Mouse (Mus musculus) liver, adult 2 months (tissue): ENCODE results near the gene Eno3. TPM values are rescaled to one million over a fixed set of nuclear protein-coding genes. Genes with fewer than 3 reads are reported as not detected.
A peak's percentile ranks its signal among the peaks of the same experiment; 100 is the strongest.

Experiments
- DNase-seq: peaks from one replicate; pipeline ENCODE4 v3.0.0-alpha.2; 2011; ENCODE audit warnings: low read depth, low spot score; ENCODE audit errors: extremely low read depth
- H3K27ac ChIP-seq: fragments of 200-500 bp; replicated peaks from 2 replicates; pipeline ENCODE4 v1.5.1; 2012; ENCODE audit warnings: low read depth, mild to moderate bottlenecking, control low read depth, inconsistent platforms, low read length; ENCODE audit not compliant: insufficient read depth
- H3K27me3 ChIP-seq: fragments of 200-500 bp; 2 replicates; pipeline ENCODE4 v1.6.1; 2012; ENCODE audit warnings: mild to moderate bottlenecking, moderate library complexity, low read length, inconsistent platforms; ENCODE audit not compliant: control insufficient read depth, insufficient read depth
- H3K36me3 ChIP-seq: fragments of 200-500 bp; 2 replicates; pipeline ENCODE4 v1.6.1; 2012; ENCODE audit warnings: low read length, inconsistent platforms; ENCODE audit not compliant: control insufficient read depth, insufficient read depth
- H3K4me1 ChIP-seq: fragments of 200-500 bp; 2 replicates; pipeline ENCODE4 v1.6.1; 2011; ENCODE audit warnings: low read length; ENCODE audit not compliant: control insufficient read depth, insufficient read depth
- H3K4me3 ChIP-seq: fragments of 200-500 bp; 2 replicates; pipeline ENCODE4 v1.5.1; 2011; ENCODE audit warnings: low read depth, mild to moderate bottlenecking, control low read depth, low read length, moderate library complexity; ENCODE audit not compliant: insufficient read depth
- H3K79me2 ChIP-seq: fragments of 200-500 bp; 2 replicates; pipeline ENCODE4 v1.6.1; 2012; ENCODE audit warnings: inconsistent platforms, mild to moderate bottlenecking, low read length, moderate library complexity; ENCODE audit not compliant: control insufficient read depth, insufficient read depth
- H3K9ac ChIP-seq: fragments of 200-500 bp; 2 replicates; pipeline ENCODE4 v1.6.1; 2012; ENCODE audit warnings: low read depth, mild to moderate bottlenecking, control low read depth, inconsistent platforms, low read length
- CTCF ChIP-seq: fragments of 200-500 bp; IDR thresholded peaks from 2 replicates; pipeline ENCODE4 v1.5.1; 2011; ENCODE audit warnings: low read depth, low read length, control low read depth
- POLR2A ChIP-seq: fragments of 200-500 bp; IDR thresholded peaks from 2 replicates; pipeline ENCODE4 v1.6.1; 2011; ENCODE audit warnings: low read length, control low read depth; ENCODE audit not compliant: insufficient read depth; ENCODE audit errors: extremely low read depth
- WGBS: fragments of 180-500 bp; shearing (Covaris S2); methylation state at CpG from one replicate; pipeline ENCODE4 v1.1.7; 2018; 5-methylcytosine and 5-hydroxymethylcytosine counted together
- polyA plus RNA-seq: library from polyadenylated mRNA; depleted of rRNA; stranded (reverse); fragments of >200 nt; gene quantifications from 2 replicates; pipeline ENCODE4 v1.2.3, GENCODE M21; 2012
- total RNA-seq: library from RNA; depleted of rRNA; stranded (reverse); fragments of >200 nt; gene quantifications from 2 replicates; pipeline ENCODE4 v1.2.3, GENCODE M21; 2014

The Eno3 gene
- total and polyA plus RNA-seq, 2 experiments = 3.0 to 4.0 TPM

DNA sequence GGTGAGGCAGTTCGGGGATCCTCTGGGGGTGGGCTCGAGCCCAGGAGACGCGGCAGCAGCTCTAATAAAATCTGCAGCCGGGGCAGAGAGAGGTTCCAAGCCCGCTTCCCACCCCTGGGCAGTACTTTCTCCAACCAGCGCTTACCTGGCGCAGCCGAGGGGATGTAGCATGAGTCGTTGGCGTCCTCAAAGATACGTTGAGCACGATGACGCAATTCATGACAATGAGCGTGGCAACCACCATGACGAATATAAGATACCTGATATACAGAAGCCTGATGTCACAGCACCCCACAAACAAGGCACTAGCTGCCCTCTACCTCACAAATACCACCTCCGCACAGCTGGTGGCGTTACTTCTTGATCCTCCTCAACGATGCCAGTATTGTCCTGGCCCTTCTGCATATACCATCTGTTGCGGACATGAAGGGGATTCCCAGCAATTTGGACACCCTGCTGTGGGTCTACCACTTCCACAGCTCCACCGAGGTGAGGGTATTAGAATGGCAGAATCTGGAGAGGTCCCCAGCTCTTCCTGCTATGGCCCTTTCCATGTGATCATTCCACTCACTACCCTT lies 41.4 kb upstream of the Eno3 start, which contains the start of gene 4930544D05Rik:
4930544D05Rik (plus strand) TSS at position 333 of the 578 bp plus-strand sequence.
- no peaks in the 10 kb centered on the region for H3K27me3 ChIP-seq
- DNase-seq = no peak
- H3K4me3 ChIP-seq = peak within 1 kb of the TSS; percentile 17; the same call in 1 of the 2 replicates
- H3K27ac ChIP-seq = no peak within 1 kb of the TSS
- peaks cover 3% of the 10 kb centered on the region; the same call in 1 of the 2 replicates for H3K4me1 ChIP-seq
- no peak for TF ChIP-seq POLR2A
- no peaks in the 10 kb centered on the region for H3K79me2 ChIP-seq
- H3K36me3 ChIP-seq = peaks cover 3% of the 10 kb centered on the region; the same call in 1 of the 2 replicates
- WGBS = 46% methylated on average over 21 of the region's 21 CpGs
- 0 out of 2 replicates have a peak within 1 kb of the TSS, but pooled peaks have one; percentile 10 for H3K9ac ChIP-seq

DNA sequence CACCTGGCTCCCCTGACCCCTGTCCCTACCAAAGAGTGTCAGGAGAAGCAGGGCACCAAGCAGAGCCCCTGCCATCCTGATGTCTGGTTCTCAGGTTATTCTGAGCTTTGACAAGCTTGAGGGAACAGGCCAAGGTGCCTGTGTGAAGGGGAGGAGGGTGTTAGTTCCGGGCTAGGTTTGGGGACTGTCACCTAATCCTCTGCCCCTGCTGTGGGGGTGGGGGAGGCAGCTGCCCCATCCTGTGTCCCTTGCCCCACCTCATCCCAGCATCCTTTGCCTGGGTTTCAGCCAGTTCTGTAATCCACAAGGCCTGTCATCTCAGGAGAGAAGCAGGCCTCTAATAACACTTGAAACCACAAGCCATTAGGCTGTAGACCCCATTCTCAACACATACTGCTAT lies 37.9 kb upstream of the Eno3 start, which contains the start of gene Chrne:
Chrne (minus strand) TSS at position 116 of the 400 bp plus-strand sequence.
- 77% methylated on average over 1 of the region's 1 CpGs for WGBS
- DNase-seq = no peak
- no peaks in the 10 kb centered on the region for H3K79me2 ChIP-seq

GRCm38 (mm10) chr11:70621972-70622814 lies 34.8 kb upstream of the Eno3 start:
- Histone ChIP-seq H3K79me2 (no peaks in the 10 kb centered on the region), H3K9ac (no peak overlapping the region), H3K4me3 (no peak overlapping the region), H3K4me1 (0 out of 2 replicates have a peak, but pooled peaks cover 5% of the 10 kb centered on the region), H3K27me3 (no peaks in the 10 kb centered on the region), H3K27ac (no peak overlapping the region), H3K36me3 (no peaks in the 10 kb centered on the region)
- 76% methylated on average over 7 of the region's 7 CpGs for WGBS
- TF ChIP-seq POLR2A (no peak), CTCF (no peak)
- DNase-seq = peak; percentile 58

More for the DNA sequence above, 37.9 kb upstream of the Eno3 start, which contains the start of gene Chrne:
- TF ChIP-seq CTCF (no peak), POLR2A (no peak)
- Histone ChIP-seq H3K4me3 (no peak within 1 kb of the TSS), H3K36me3 (no peaks in the 10 kb centered on the region), H3K4me1 (peaks cover 3% of the 10 kb centered on the region; the same call in 1 of the 2 replicates), H3K27ac (no peak within 1 kb of the TSS), H3K27me3 (no peaks in the 10 kb centered on the region), H3K9ac (no peak within 1 kb of the TSS)

- no peak for DNase-seq
- Histone ChIP-seq H3K79me2 (no peaks in the 10 kb centered on the region), H3K9ac (no peak overlapping the region), H3K36me3 (no peaks in the 10 kb centered on the region), H3K27ac (no peak overlapping the region), H3K4me3 (no peak overlapping the region), H3K27me3 (no peaks in the 10 kb centered on the region), H3K4me1 (0 out of 2 replicates have a peak, but pooled peaks cover 5% of the 10 kb centered on the region)
- WGBS = 89% methylated on average over 10 of the region's 10 CpGs
- TF ChIP-seq POLR2A (no peak), CTCF (peak; percentile 35)
Measured at GRCm38 (mm10) chr11:70623053-70623742, 33.8 kb upstream of the Eno3 start.

- Histone ChIP-seq H3K4me3 (no peak overlapping the region), H3K9ac (no peak overlapping the region), H3K4me1 (peaks cover 10% of the 10 kb centered on the region), H3K79me2 (no peaks in the 10 kb centered on the region), H3K27ac (no peak overlapping the region), H3K36me3 (no peaks in the 10 kb centered on the region), H3K27me3 (no peaks in the 10 kb centered on the region)
- no peak for DNase-seq
- TF ChIP-seq POLR2A (no peak), CTCF (peak; percentile 79)
- WGBS = 57% methylated on average over 4 of the region's 4 CpGs
Measured at GRCm38 (mm10) chr11:70625473-70625872, 31.5 kb upstream of the Eno3 start.
